Mouse (Mus musculus) gastrocnemius, postnatal 36 days (tissue): ENCODE data around the gene Trp53bp2. TPM values are rescaled to one million over a fixed set of nuclear protein-coding genes. Genes with fewer than 3 reads are reported as not detected.
A peak's percentile ranks its signal among the peaks of the same experiment; 100 is the strongest.

ENCODE experiments used
- DNase-seq, 2 experiments: peaks; one replicate each; pipeline ENCODE4 v3.0.0; 2022
- intact Hi-C: fragments of 180-260 bp; cut with DNase I; formaldehyde crosslinking; loops from one replicate; pipeline ENCODE4 v1.15.1; 2025
- long read RNA-seq, 2 experiments: library from polyadenylated mRNA; stranded (forward); transcript quantifications; one replicate each; pipeline ENCODE4 v2.0.0; 2021
- total RNA-seq, 2 experiments: library from RNA; stranded (reverse); gene quantifications; 2 replicates each; pipeline ENCODE4 v1.2.3; 2021

Gene Trp53bp2
- 10 to 100 TPM in 1 of 2 experiments, 1 to 10 TPM in 1; 7.5 to 10.5 TPM for total RNA-seq
- long read RNA-seq, experiment 1, full-length matches to known transcripts: 2 of 4 reads
- long read RNA-seq, experiment 1, partial matches to known transcripts: 2 of 4 reads
- long read RNA-seq, experiment 1, other reads (novel, unspliced or antisense): 0 of 4 reads
- long read RNA-seq, experiment 2, partial matches to known transcripts: 2 of 3 reads
- long read RNA-seq, experiment 2, other reads (novel, unspliced or antisense): 1 of 3 reads

DNA sequence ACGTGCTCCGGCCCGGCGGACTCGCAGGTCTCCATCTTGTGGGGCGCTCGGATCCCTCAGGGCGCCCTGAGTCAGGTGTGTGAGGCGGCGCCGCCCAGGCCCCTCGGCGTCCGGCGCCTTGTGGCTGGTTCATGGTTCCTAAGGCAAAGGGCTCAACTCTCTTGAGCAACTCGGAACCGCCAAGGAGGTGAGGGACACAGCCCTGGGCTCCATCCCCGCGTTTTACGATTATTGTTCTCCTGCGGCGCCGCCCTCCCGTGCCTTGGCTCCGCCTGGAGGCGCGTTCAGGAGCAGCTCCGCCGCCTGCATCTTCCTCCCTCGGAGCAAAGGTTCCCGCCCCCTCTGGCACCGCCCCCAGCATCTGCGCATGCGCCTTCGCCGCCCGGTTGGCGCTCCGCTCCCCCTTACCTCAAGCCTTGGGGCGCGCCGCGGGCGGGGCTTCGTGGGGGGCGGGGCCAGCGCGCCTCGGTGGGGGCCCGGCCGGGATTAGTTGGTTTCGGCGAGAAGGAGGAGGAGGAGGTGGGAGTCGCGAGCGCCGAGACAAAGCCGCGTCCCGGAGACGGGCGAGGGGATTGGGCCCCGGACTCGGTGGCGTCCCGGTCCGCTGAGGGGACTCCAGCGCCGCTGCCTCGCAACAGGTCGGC lies at the start of gene Trp53bp2:
Gene Trp53bp2 (plus strand): TSS at position 489 of the 644 bp plus-strand sequence.
- intact Hi-C loops: no loop called here
- DNase-seq: peak; percentile 99 to 100

DNA sequence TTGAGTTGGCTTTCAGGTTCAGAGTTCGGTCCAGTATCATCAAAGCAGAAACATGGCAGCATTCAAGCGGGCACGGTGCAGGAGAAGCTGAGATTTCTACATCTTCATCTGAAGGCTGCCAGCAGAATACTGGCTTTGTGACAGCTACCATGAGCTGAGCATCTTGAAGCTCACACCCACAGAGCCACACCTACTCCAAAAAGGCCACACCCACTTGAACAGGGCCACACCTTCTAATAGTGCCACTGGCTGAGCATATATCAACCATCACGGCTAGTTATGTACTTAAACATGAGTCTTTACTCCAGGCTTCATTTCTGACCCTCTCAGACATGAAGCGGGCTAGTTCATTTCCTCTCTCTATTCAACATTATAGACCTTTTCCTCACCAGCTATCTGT lies 46.3 kb upstream of the Trp53bp2 start:
- intact Hi-C loops: no loop called here

DNA sequence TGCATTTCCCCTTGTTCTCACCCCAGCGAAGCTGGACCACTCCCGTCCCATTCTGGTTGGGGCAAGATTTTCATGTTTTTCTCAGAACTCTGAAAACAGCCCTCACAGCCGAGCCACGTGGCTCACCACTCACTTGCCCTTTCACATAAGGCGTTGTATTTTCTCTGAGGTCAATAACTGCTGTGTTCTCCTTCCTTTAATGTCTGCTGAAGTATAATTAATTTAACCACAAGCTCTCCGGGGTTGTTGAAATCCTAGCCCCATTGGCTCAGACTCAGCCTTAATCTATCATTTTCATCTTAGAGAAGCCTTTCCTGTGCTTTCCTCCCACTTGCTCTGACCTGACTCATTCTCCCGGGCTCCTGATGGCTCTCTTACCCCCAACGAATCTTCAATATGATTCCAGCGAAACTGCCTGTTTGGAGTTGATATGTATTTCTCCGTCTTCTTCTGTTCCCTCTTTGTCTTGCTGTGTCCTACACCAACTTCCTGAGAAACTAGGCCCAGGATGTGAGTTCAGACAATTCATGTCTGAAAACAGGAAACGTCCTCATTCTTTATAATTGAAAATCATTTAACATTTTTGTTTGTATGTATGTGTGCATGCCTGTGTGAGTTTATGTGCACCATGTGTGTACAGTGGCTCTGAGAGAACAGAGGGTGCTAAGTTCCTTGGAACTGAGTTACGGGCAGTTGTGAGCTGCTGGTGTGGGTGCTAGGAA lies 45.1 kb upstream of the Trp53bp2 start:
- no peak for DNase-seq
- intact Hi-C loops: no loop called here

More for the DNA sequence above, 46.3 kb upstream of the Trp53bp2 start:
- no peak for DNase-seq

DNA sequence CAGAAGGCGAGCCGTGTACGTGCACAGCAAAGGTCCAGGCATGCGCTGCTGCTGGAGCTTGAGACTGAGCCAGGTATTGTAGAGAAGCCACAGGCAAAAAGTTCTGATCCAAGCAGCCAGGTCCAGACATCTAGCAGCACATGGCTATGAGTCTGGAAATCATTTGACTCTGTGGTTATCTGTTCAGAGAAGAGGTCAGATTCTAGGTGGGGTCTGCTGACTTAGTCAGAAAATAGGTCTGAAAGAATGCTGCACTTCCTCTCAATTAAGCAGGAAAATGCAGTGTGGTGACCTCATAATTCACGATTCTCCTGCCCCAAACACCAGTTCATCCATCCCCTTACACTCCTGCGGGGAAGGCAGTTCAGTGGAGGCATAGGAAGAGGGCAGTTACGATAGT lies 40.7 kb upstream of the Trp53bp2 start:
- intact Hi-C loops: no loop called here
- no peak for DNase-seq

DNA sequence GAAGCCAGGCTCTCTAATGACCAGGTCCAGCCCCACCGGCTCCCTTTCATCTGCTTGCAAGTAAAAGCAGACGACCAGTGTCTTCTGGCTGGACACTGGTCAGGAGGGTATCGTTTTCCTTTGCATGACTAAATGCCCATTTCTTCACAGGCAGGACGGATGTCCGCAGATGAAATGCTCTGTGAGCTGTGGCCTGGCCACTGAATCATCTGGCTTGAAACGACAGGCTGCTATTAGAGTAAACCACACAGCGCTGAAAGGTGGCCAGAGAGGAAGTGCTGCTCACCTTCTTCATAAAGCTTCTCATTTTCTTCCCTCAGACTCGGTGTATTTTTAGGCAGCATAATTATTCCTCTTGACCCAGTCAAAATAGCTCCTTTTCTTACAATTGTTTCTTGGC lies 40.2 kb upstream of the Trp53bp2 start:
- DNase-seq: no peak
- intact Hi-C loops: no loop called here

DNA sequence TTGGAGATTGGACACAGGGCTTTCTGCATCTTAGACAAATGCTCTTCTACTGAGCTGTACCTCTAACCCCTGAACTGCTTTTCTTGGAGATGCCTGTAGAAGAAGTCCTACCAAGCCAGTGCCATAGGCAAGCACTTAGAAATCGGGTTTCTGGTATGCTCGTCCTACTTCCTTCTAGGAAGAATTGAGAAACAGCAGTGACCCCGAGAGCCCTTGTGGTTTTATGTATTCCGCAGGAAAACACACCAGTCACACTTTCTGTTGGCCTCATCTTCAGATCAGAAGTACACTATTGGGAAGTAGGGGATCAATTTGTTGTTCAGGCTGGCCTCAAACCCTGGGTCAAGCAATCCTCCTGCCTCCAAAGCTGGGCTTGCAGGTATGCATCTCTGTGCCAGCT lies 39.5 kb upstream of the Trp53bp2 start:
- intact Hi-C loops: no loop called here
- DNase-seq: no peak

DNA sequence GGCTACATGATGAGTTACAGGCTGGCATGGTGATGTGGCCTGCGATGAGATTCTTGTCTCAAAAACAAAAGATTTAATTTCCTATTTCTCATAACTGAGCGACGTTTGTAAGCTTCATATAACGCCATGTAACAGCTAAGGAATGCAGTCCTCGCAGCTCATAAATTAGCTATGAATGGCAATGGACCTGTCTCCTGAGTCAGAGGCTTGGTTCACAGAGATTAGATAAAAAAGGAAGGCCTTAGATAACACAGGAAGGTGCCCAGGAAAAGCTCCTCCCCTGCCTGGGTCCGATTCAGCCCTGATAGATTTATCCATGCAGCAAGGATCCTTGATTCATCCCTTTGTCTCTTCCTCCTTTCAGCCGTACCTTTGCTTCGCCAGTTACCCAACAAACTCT lies 37.1 kb upstream of the Trp53bp2 start:
- no peak for DNase-seq
- intact Hi-C loops: no loop called here

DNA sequence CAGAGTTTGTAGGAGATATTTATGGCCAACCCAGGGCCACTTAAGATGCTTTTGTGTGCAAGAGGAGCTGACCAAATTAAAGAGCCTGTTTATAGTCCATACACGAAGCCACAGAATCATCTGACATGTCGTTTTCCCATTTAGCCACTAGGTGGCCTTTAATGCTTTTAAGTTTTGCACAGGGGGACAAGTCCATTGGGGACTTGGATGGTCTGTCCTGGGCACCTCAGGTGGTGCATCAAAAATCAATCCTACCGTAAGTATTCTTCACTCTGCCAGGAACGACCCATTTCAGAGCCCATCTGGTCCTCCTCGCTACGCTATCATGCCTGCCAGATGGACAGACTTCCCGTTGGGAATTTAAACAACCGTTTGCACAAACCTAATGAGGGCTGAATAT lies 32.8 kb upstream of the Trp53bp2 start:
- intact Hi-C loops: loop anchor here (5.0 kb wide), 2 partner anchors 96 to 161 kb away; no protein-coding TSS in a partner anchor
- no peak for DNase-seq

DNA sequence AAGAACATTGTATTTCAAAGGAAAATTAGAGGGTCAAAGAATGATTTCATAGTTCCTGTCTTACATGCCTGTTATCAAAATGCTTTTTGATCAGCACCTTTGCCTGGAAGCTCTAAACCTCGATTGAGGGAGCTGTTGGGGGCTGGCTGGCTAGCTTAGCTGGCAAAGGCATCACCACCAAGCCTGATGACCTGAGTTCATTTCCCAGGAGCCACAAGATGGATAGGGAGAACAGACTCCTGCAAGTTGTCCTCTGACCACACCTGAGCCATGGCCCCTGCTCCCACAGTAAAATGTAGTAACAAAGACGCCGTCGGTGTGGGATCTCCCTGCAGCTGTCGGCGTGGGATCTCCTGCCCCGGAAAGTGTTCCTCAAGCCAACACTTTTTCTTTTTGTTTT lies 32.1 kb upstream of the Trp53bp2 start:
- intact Hi-C loops: loop anchor here (5.0 kb wide), 2 partner anchors 95 to 160 kb away; no protein-coding TSS in a partner anchor
- DNase-seq: no peak

DNA sequence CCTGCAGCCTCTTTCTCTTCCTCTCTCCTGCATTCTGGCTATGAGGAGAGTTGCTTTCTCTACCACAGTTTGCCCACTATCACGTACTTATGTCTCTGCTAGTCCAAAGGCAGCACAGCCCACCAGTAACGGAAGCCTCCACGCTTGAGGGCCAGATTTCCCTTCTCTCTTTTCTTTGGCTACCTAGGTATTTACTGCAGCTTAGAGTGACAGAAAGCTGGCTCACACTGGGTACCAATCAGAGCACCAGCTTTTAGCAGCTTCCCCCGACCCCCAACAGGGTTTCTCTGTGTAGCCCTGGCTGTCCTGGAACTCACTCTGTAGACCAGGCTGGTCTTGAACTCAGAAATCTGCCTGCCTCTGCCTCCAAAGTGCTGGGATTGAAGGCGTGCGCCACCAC lies 31.5 kb upstream of the Trp53bp2 start:
- intact Hi-C loops: loop anchor here (5.0 kb wide), 2 partner anchors 95 to 160 kb away; no protein-coding TSS in a partner anchor
- no peak for DNase-seq

DNA sequence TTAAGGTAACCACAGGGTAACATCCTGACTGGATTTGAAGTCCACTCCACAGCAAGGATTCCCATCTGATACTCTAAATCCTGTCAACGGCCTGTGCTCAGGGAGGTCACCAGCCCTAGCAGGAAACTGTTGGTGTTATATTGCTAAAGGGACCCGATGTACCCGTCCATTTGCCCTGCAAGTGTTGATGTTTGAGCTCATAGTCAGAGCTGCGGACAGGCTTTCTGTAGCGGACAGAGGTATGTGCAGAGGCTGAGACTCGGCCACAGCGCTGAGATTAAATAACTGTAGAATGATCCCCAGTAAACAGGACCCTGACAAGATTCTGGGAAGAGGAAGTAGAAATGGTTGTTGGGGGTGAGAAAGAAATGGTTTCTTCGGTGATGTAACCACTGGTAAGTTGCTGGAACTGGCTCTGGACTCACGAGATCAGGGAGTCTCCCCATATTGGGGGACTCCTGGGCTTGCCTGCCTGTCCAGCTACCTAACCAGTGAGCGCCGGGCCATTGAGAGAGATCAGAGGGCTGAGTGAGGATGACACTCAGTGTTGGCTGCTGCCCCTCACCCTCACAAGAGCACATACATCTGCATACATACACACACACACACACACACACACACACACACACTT lies 30.7 kb upstream of the Trp53bp2 start:
- intact Hi-C loops: loop anchor here (5.0 kb wide), 2 partner anchors 94 to 159 kb away; no protein-coding TSS in a partner anchor
- no peak for DNase-seq

DNA sequence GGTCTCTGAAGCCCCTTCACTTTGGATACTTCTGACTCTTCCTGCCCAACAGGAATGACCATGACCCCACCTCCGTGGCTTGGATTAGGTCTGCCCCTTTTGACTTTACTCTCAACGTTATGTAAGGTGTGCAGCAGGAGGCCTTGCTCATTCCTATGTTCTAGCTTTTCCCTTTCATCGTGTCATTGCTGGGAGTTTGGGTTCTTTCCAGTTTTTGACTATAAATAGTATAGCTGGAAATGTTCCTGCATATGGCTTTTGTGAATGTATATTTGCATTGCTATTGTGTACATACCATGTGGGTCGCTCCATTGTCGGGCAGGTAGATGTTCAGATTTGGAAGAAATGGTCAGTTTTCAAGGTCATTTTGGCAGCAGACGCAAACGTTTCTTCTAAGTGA lies 30.1 kb upstream of the Trp53bp2 start:
- no peak for DNase-seq
- intact Hi-C loops: loop anchor here (5.0 kb wide), 2 partner anchors 93 to 158 kb away; no protein-coding TSS in a partner anchor

DNA sequence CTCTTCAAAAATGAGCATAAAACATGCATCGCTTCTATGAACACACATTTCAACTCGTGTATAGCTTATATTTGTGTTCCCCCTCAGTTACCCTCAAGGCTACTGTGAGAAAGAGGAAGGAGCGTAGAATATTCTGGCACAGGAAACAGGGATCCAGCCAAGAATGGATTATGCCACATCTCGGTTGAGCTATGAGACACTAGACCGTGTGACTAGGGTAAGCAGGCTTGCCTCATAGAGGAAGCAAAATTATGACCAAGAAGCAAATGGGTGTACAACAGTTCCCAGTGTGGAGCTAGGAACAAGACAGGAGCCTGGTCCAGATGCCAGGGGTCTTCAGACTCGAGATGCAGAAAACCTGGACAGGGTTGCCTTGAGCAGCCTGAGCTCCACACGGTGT lies 28.3 kb upstream of the Trp53bp2 start:
- DNase-seq: no peak
- intact Hi-C loops: no loop called here

DNA sequence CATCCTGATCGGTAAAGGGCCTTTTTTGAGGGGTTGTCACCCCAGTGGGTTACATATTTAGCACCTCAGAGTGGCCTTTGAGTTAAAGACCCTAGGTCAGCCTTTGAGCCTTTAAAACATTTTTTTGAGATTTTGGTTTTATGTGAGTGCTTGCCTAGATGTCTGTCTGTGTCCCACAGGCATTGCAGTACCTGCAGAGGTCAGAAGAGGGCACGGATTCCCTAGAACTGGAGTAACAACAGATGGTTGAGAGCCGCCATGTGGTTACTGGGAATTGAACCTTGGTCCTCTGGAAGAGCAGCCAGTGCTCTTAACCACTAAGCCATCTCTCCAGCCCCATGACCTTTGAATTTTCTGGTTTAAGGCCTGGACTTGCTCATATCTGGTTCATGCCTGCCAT lies 27.6 kb upstream of the Trp53bp2 start:
- intact Hi-C loops: no loop called here
- DNase-seq: no peak

DNA sequence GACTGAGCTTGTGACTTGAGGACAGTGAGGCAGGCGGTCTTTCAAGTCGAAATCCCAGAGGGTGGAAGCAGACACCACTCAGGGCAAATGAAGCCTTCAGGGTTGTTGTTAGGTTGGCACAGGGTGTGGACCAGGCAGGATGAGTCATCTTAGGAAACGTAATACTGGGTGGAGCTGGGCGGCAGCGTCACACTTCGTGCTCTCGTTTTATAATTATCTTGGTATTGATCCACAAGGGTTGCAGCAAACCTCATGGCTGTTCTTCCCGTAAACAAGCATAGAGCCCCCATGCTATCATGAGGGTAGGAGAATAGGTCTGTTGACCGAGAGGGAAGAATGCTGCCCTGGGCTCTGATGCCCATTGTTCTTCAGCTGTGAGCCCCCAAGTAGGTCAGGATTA lies 25.9 kb upstream of the Trp53bp2 start:
- peak in 1 of 2 experiments; percentile 31 for DNase-seq
- intact Hi-C loops: no loop called here

DNA sequence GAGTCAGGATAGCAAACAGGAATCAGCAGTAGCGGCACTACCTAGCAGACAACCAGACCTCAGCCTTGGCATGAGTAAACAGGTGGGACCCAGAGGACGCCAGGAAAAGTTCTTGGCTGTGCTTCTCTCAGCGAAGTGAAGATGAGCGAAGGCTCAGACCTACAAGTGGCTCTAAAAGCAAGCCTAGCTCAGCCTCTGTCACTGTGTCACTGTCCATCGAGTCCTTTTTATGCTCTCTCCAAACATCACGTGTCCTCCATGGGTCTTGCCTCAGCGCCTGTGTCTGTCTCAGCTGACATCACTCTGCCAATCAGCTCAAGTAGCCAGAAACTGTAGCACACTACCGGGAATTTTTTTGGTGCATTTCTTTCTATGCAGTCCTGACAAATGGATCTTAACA lies 22.5 kb upstream of the Trp53bp2 start:
- intact Hi-C loops: no loop called here
- no peak for DNase-seq

DNA sequence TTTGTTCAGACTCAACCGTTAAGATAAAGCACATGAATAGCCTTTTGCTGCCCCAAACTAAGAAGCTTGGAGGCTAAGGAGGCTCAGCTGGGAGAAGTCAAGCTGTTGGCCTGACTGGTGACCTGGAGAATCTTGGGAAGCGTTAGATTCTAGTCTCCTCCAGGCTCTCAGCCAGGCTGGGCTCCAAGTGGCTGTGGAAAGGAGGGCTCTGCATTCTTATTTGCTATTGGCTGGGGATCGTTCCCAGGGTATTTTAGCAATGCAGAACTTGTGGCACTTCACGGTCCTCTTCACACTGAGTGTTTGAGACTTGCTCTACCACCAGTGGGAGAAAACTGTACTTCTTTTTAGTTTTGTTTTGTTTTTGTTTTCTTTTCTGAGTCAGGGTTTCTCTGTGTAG lies 20.2 kb upstream of the Trp53bp2 start:
- no peak for DNase-seq
- intact Hi-C loops: no loop called here

DNA sequence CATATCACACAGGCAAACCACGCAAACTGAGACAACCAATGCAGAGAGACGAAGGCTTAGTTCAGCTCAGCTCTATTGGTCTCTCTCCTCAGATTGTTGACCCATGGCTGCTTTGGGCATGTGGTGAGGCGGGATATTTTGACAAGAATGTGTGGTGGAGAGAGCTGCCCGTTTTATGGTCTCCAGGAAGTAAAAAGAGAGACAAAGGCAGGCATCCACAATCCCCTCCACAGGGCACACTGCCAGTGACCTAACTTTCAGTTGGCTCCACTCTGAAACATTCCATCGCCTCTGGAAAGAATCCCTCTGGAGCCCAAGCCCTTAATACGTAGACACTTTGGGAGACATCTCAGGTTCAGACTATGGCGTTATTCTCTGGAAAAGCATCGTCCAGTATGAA lies 10.8 kb upstream of the Trp53bp2 start:
- intact Hi-C loops: no loop called here
- DNase-seq: no peak

DNA sequence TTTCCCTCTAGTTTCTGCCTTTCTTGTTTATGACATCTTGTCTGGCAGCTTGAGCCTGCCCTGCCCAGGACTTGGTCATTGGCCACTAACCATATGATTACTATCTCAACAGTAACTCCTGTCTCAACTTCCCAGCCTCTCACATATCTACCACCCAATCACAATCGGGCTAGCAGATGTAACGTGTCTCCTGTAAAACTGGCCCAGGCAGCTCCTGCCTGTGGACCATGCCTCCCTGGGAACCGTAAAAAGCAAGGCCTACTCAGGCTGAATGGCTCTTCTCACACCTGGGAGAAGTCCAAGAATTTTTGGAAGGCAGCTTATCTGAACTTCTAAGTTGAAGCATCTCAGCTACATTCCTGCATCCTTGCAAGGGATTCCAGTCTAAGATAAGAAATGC lies 10.2 kb upstream of the Trp53bp2 start:
- intact Hi-C loops: no loop called here
- DNase-seq: no peak

DNA sequence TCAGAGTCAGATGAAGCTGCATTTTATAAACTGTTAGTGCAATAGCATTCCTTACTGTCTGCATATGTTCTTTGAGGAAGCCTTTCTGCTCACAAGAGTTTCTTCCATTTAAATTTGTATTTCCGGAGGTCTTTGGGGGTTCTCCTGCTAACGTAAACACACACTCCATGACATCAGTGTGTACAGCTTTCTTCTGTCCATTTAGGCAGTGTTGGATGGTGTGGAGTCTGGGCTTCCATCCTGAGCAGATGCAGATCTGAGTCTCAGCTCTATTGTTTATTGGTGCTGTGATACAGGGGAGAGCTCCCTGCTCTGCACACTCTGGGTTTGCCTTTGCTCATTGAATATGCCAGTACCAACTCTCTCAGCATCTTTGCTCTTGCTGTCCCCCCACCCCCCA lies 9.8 kb upstream of the Trp53bp2 start:
- DNase-seq: no peak
- intact Hi-C loops: no loop called here

DNA sequence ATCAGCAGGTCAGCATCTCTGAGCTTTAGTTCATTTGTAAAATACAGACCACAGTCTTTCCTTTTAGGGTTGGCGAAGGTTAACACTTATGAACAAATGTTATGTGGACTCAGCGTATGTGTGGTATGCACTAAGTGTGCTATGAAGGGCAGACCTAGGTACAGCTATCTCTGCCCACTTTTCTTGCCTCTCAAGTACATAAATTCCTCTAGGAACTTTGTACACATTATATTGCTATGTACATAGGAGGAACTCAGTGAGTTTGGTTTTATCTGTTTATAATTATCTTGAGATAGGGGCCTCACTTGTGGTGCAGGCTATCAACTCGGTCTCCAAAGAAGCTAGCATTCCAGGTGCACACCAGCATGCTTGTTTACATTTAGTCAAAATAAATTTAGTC lies 9.1 kb upstream of the Trp53bp2 start:
- no peak for DNase-seq
- intact Hi-C loops: no loop called here
